8 mouse cellular contexts compared by ENCODE assay signal in the genomic region with DNA sequence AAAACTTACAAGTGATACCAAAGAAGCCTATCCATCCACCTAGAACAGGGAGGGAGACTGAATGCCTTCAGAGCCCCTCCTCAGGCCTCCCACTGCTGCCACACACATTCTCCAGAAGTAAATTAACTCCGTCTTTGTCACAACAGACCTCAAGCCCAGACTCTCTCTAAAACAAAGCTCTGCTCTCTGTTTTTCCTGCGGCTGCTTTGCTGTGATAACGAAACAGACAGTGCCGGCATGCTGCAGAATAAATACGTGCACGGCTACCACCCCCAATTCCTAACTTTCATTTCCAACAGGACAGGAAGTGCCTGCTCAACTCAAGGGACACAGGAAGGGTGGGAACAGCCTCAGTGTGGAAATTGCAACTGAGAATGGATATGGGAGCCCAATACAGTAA. TPM values are rescaled to one million over a fixed set of nuclear protein-coding genes. Genes with fewer than 3 reads are reported as not detected.
A peak's percentile ranks its signal among the peaks of the same experiment; 100 is the strongest.
DNase-seq lines count a peak whose midpoint lies in the region; ATAC-seq and TF ChIP-seq lines count a peak whose summit lies in the region.

A gene (minus strand): TSS at position 309 of the 400 bp plus-strand sequence.

- H3K9ac ChIP-seq in kidney, embryonic 15.5 days, result peak within 1 kb of the TSS; percentile 8; the same call in 1 of the 2 replicates
- peak within 1 kb of the TSS; percentile 42; the same call in 1 of the 2 replicates for H3K9ac ChIP-seq in liver, postnatal 0 days (replicated peaks)
- no peak within 1 kb of the TSS for H3K9ac ChIP-seq in stomach, embryonic 15.5 days

- H3K27ac ChIP-seq in bone marrow macrophage, adult 2 months (ENCODE audit: insufficient read depth, low read depth, low read length), result no peak within 1 kb of the TSS
- peak within 1 kb of the TSS; percentile 88 for H3K27ac ChIP-seq in kidney, embryonic 15.5 days
- peak within 1 kb of the TSS; percentile 55 for H3K27ac ChIP-seq in liver, postnatal 0 days (ENCODE audit: low read depth)
- peak within 1 kb of the TSS; percentile 80 for H3K27ac ChIP-seq in stomach, embryonic 15.5 days

- no peak within 1 kb of the TSS for H3K4me3 ChIP-seq in bone marrow macrophage, adult 2 months (ENCODE audit: insufficient read depth, low read length)
- peak within 1 kb of the TSS; percentile 34 for H3K4me3 ChIP-seq in kidney, embryonic 15.5 days (replicated peaks)
- peak within 1 kb of the TSS; percentile 22 for H3K4me3 ChIP-seq in liver, postnatal 0 days (ENCODE audit: low read depth, low read length)
- H3K4me3 ChIP-seq in stomach, embryonic 15.5 days (replicated peaks), result peak within 1 kb of the TSS; percentile 14

- DNase-seq in layer of hippocampus, adult 8-10 months (ENCODE audit: low spot score in 2 of 2), result no peak
- no peak for DNase-seq in layer of hippocampus, adult 9-11 months
- DNase-seq in heart, adult 9 months (ENCODE audit: low spot score in 2 of 2), result peak; percentile 72 to 81
- DNase-seq in liver, postnatal 0 days, result peak; percentile 21
- no peak for DNase-seq in cerebellum, adult 11-12 months

- ATAC-seq in kidney, embryonic 15.5 days (replicated peaks; ENCODE audit: low FRiP score), result no peak
- ATAC-seq in liver, postnatal 0 days, result no peak
- ATAC-seq in stomach, embryonic 15.5 days (ENCODE audit: insufficient read depth, low FRiP score, low read depth), result no peak

- 3% methylated on average over 6 of the region's 6 CpGs for WGBS in kidney, embryonic 15.5 days
- whole genome bisulfite sequencing in liver, postnatal 0 days (ENCODE audit: insufficient replicate concordance), result 13% methylated on average over 6 of the region's 6 CpGs
- 2% methylated on average over 6 of the region's 6 CpGs for WGBS in stomach, embryonic 15.5 days

- no peak for TF ChIP-seq CTCF in bone marrow macrophage, adult 2 months (IDR thresholded peaks at IDR 0.05; ENCODE audit: low read depth, low read length)
- TF ChIP-seq CTCF in liver, postnatal 0 days (IDR thresholded peaks at IDR 0.05; ENCODE audit: low read depth), result no peak

- H3K4me2 ChIP-seq in kidney, embryonic 15.5 days, result peak within 1 kb of the TSS; percentile 55
- peak within 1 kb of the TSS; percentile 48 for H3K4me2 ChIP-seq in liver, postnatal 0 days (ENCODE audit: low read depth, low read length)
- H3K4me2 ChIP-seq in stomach, embryonic 15.5 days, result peak within 1 kb of the TSS; percentile 50

- TF ChIP-seq EP300 in liver, postnatal 0 days (IDR thresholded peaks at IDR 0.05; ENCODE audit: low read depth), result no peak

- no peaks in the 10 kb centered on the region for H3K27me3 ChIP-seq in kidney, embryonic 15.5 days
- H3K27me3 ChIP-seq in liver, postnatal 0 days (ENCODE audit: insufficient read depth, low read length), result no peaks in the 10 kb centered on the region
- H3K27me3 ChIP-seq in stomach, embryonic 15.5 days (replicated peaks), result no peaks in the 10 kb centered on the region

- H3K4me1 ChIP-seq in bone marrow macrophage, adult 2 months (ENCODE audit: control insufficient read depth, insufficient read depth, low read length), result no peaks in the 10 kb centered on the region
- peaks cover 34% of the 10 kb centered on the region for H3K4me1 ChIP-seq in kidney, embryonic 15.5 days
- H3K4me1 ChIP-seq in liver, postnatal 0 days (ENCODE audit: insufficient read depth), result peaks cover 11% of the 10 kb centered on the region; the same call in 1 of the 2 replicates
- H3K4me1 ChIP-seq in stomach, embryonic 15.5 days, result no peaks in the 10 kb centered on the region

- no peak for TF ChIP-seq POLR2A in bone marrow macrophage, adult 2 months (IDR thresholded peaks at IDR 0.05; ENCODE audit: borderline replicate concordance, low read depth, low read length)

- no peaks in the 10 kb centered on the region for H3K36me3 ChIP-seq in kidney, embryonic 15.5 days
- no peaks in the 10 kb centered on the region for H3K36me3 ChIP-seq in liver, postnatal 0 days (replicated peaks; ENCODE audit: insufficient read depth, low read length)
- H3K36me3 ChIP-seq in stomach, embryonic 15.5 days, result no peaks in the 10 kb centered on the region

- H3K9me3 ChIP-seq in kidney, embryonic 15.5 days (replicated peaks), result no peaks in the 10 kb centered on the region
- no peaks in the 10 kb centered on the region for H3K9me3 ChIP-seq in liver, postnatal 0 days (ENCODE audit: low read length)
- H3K9me3 ChIP-seq in stomach, embryonic 15.5 days, result no peaks in the 10 kb centered on the region

RNA-seq across cellular contexts. Expression of the gene that starts here (rescaled TPM):
- total RNA-seq in layer of hippocampus, adult 8-10 months (2022), result 10 to 100 TPM; 12.1 to 19.4 (median 16.5) TPM
- 39.4 and 39.8 TPM in 2 replicates for polyA plus RNA-seq in bone marrow macrophage, adult 2 months (2012; ENCODE audit: insufficient read depth, insufficient read length, missing spikeins)
- 40.6 and 42.8 TPM in 2 replicates for polyA plus RNA-seq in kidney, embryonic 15.5 days (2015; fragmentation: Nextera tagmentation; extraction: Ambion mirVana)
- 4.5 TPM in 2 replicates for polyA plus RNA-seq in liver, postnatal 0 days (2015; fragmentation: Nextera tagmentation; extraction: Ambion mirVana)
- 27.3 and 29.8 TPM in 2 replicates for polyA plus RNA-seq in stomach, embryonic 15.5 days (2015; fragmentation: Nextera tagmentation; extraction: Ambion mirVana)

Comparison
In these comparisons a context has a peak if more than half of its experiments do, and no peak if none do; other contexts are left out.
1. DNase-seq: peak in heart, adult 9 months (2 of 2) and liver, postnatal 0 days (single experiment); none in layer of hippocampus, adult 8-10 months (0 of 2), layer of hippocampus, adult 9-11 months (single experiment) and cerebellum, adult 11-12 months (single experiment).
2. Peak in every context shown above with its lines, with median percentiles within 50 percentile points of each other: H3K4me2 ChIP-seq.